ENCODE assay signal across 8 mouse cellular contexts in the genomic region with DNA sequence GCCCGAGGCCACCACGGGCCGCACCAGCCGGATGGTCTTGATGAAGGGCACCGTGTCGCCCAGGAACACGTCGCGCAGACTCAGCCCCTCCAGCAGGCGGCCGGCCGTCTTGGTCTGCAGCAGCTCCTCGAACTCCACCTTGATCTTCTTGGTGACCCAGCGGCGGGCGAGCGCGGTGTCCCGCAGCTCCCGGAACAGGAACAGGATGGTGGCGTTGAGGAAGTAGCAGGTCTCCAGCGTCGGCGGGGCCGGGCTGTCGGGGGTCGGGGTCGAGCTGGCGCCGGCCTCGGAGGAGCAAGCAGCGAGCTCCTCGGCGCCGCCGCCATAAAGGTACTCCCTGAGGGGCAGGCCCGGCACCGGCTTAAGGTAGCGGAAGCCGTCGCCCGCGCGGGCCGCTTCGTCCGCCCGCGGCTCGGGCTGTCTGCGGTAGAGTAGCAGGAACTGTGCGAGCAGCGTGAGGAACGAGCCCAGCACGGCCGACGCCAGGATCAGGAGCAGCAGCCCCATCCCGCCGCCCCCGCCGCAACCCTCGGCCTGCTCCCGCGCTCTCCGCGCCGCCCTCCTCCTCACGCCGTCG. TPM values are rescaled to one million over a fixed set of nuclear protein-coding genes. Genes with fewer than 3 reads are reported as not detected.
A peak's percentile ranks its signal among the peaks of the same experiment; 100 is the strongest.
DNase-seq lines count a peak whose midpoint lies in the region; ATAC-seq lines count a peak whose summit lies in the region.

No protein-coding gene starts in this region.

- peak overlapping the region; percentile 88 for H3K27ac ChIP-seq in embryonic facial prominence, embryonic 14.5 days (replicated peaks; ENCODE audit: low read depth, low read length)
- H3K27ac ChIP-seq in heart, embryonic 10.5 days: peak overlapping the region; percentile 97
- peak overlapping the region; percentile 93 for H3K27ac ChIP-seq in liver, embryonic 15.5 days (replicated peaks)

- no peaks in the 10 kb centered on the region for H3K36me3 ChIP-seq in embryonic facial prominence, embryonic 14.5 days (ENCODE audit: control insufficient read depth, insufficient read depth, low read length)
- no peaks in the 10 kb centered on the region for H3K36me3 ChIP-seq in heart, embryonic 10.5 days
- peaks cover 6% of the 10 kb centered on the region; the same call in 1 of the 2 replicates for H3K36me3 ChIP-seq in liver, embryonic 15.5 days (replicated peaks)

- peak; percentile 77 to 79 for DNase-seq in B cell, adult 2 months
- DNase-seq in ZHBTc4 (ENCODE audit: low read depth, low spot score): peak; percentile 74
- peak; percentile 31 for DNase-seq in embryonic facial prominence, embryonic 14.5 days (ENCODE audit: low spot score)
- DNase-seq in heart, embryonic 10.5 days (ENCODE audit: low spot score): peak; percentile 86
- DNase-seq in kidney, adult 8-10 months: peak; percentile 27 to 40
- peak; percentile 72 for DNase-seq in naive thymus-derived CD4-positive, alpha-beta T cell, adult 2 months (ENCODE audit: low read depth)
- peak; percentile 59 to 61 for DNase-seq in thymus, postnatal 10 days (ENCODE audit: low spot score in 2 of 2)

- peak; percentile 61 for ATAC-seq in embryonic facial prominence, embryonic 14.5 days (ENCODE audit: low read depth)
- ATAC-seq in liver, embryonic 15.5 days (ENCODE audit: insufficient read depth): peak; percentile 49

- H3K27me3 ChIP-seq in embryonic facial prominence, embryonic 14.5 days (replicated peaks; ENCODE audit: control insufficient read depth, insufficient read depth, low read length): no peaks in the 10 kb centered on the region
- peaks cover 24% of the 10 kb centered on the region for H3K27me3 ChIP-seq in heart, embryonic 10.5 days (ENCODE audit: insufficient read depth, poor library complexity, severe bottlenecking)
- peaks cover 8% of the 10 kb centered on the region; the same call in 1 of the 2 replicates for H3K27me3 ChIP-seq in liver, embryonic 15.5 days

- peak overlapping the region; percentile 89 for H3K9ac ChIP-seq in embryonic facial prominence, embryonic 14.5 days (ENCODE audit: low read depth, low read length)
- peak overlapping the region; percentile 96 for H3K9ac ChIP-seq in liver, embryonic 15.5 days

- peak overlapping the region; percentile 95 for H3K4me3 ChIP-seq in embryonic facial prominence, embryonic 14.5 days (ENCODE audit: low read depth, low read length)
- H3K4me3 ChIP-seq in heart, embryonic 10.5 days: peak overlapping the region; percentile 88
- peak overlapping the region; percentile 98 for H3K4me3 ChIP-seq in liver, embryonic 15.5 days (replicated peaks)

- peaks cover 29% of the 10 kb centered on the region for H3K4me1 ChIP-seq in embryonic facial prominence, embryonic 14.5 days (ENCODE audit: control insufficient read depth, insufficient read depth, low read length)
- H3K4me1 ChIP-seq in heart, embryonic 10.5 days: peaks cover 38% of the 10 kb centered on the region
- H3K4me1 ChIP-seq in liver, embryonic 15.5 days (replicated peaks): peaks cover 46% of the 10 kb centered on the region

- H3K9me3 ChIP-seq in embryonic facial prominence, embryonic 14.5 days (ENCODE audit: control insufficient read depth, low read length): no peaks in the 10 kb centered on the region
- H3K9me3 ChIP-seq in heart, embryonic 10.5 days: no peaks in the 10 kb centered on the region
- H3K9me3 ChIP-seq in liver, embryonic 15.5 days (replicated peaks): no peaks in the 10 kb centered on the region

- 0% methylated on average over 4 of the region's 70 CpGs for WGBS in embryonic facial prominence, embryonic 14.5 days
- WGBS in heart, embryonic 10.5 days: under 1% methylated on average over 65 of the region's 70 CpGs
- under 1% methylated on average over 69 of the region's 70 CpGs for WGBS in liver, embryonic 15.5 days (ENCODE audit: insufficient replicate concordance)

- peak overlapping the region; percentile 98 for H3K4me2 ChIP-seq in embryonic facial prominence, embryonic 14.5 days (ENCODE audit: low read depth, low read length)
- H3K4me2 ChIP-seq in liver, embryonic 15.5 days: peak overlapping the region; percentile 93

RNA-seq across cellular contexts. Expression of a gene that starts 0.4 kb away (rescaled TPM):
- polyA plus RNA-seq in embryonic facial prominence, embryonic 14.5 days (2014; fragmentation: Nextera tagmentation; extraction: Ambion mirVana): 15.1 and 15.7 TPM in 2 replicates
- polyA plus RNA-seq in heart, embryonic 10.5 days (2016; fragmentation: Nextera tagmentation; extraction: Ambion mirVana): 9.0 and 10.8 TPM in 2 replicates
- polyA plus RNA-seq in liver, embryonic 15.5 days (2015; fragmentation: Nextera tagmentation; extraction: Ambion mirVana): 3.7 and 4.0 TPM in 2 replicates

RNA-seq across cellular contexts. Expression of a gene that starts 23.1 kb away (rescaled TPM):
- polyA plus RNA-seq in embryonic facial prominence, embryonic 14.5 days (2014; fragmentation: Nextera tagmentation; extraction: Ambion mirVana): 31.0 and 42.8 TPM in 2 replicates
- 7.2 and 8.9 TPM in 2 replicates for polyA plus RNA-seq in heart, embryonic 10.5 days (2016; fragmentation: Nextera tagmentation; extraction: Ambion mirVana)
- 13.3 TPM in 1 of 2 replicates, not detected in the other for polyA plus RNA-seq in liver, embryonic 15.5 days (2015; fragmentation: Nextera tagmentation; extraction: Ambion mirVana)

Comparison
In these comparisons a context has a peak if more than half of its experiments do, and no peak if none do; other contexts are left out.
1. Peak in every context shown above with its lines: DNase-seq, ATAC-seq, H3K4me3 ChIP-seq and H3K27ac ChIP-seq.
2. DNase-seq: peak in every context shown above with its lines; median percentile 86 in heart, embryonic 10.5 days; 78 in B cell, adult 2 months; 74 in ZHBTc4; 72 in naive thymus-derived CD4-positive, alpha-beta T cell, adult 2 months; 60 in thymus, postnatal 10 days; 34 in kidney, adult 8-10 months; 31 in embryonic facial prominence, embryonic 14.5 days.